Mouse (Mus musculus): ENCODE measurements around the gene Eif4g2. TPM values are rescaled to one million over a fixed set of nuclear protein-coding genes. Genes with fewer than 3 reads are reported as not detected.

Gene Eif4g2
- polyA plus RNA-seq, 1 experiment from 2014 or later = 833 TPM

GRCm38 (mm10) chr7:111080026-111080425 is 2.8 kb downstream of the Eif4g2 start:
- peaks cover 67% of the 10 kb centered on the region for H3K36me3 ChIP-seq (ENCODE audit: control insufficient read depth, insufficient read depth, low read length)
- WGBS = 84% methylated on average over 8 of the region's 8 CpGs

GRCm38 (mm10) chr7:111078271-111078670 is 4.6 kb downstream of the Eif4g2 start:
- ATAC-seq (replicated peaks; ENCODE audit: low FRiP score, low TSS enrichment, low read depth) = no peak
- H3K27ac ChIP-seq (ENCODE audit: low read depth) = no peak overlapping the region
- WGBS = 94% methylated on average over 4 of the region's 4 CpGs

More at GRCm38 (mm10) chr7:111080026-111080425, 2.8 kb downstream of the Eif4g2 start:
- Histone ChIP-seq H3K4me3 (ENCODE audit: low read depth, low read length) (peak overlapping the region; percentile 94), H3K9ac (ENCODE audit: low read length) (no peak overlapping the region), H3K27me3 (replicated peaks; ENCODE audit: control insufficient read depth, insufficient read depth, low read length) (no peaks in the 10 kb centered on the region), H3K4me1 (replicated peaks; ENCODE audit: control insufficient read depth, insufficient read depth, low read length) (peaks cover 20% of the 10 kb centered on the region), H3K4me2 (ENCODE audit: low read length) (peak overlapping the region; percentile 82), H3K9me3 (ENCODE audit: control insufficient read depth, low read length) (no peaks in the 10 kb centered on the region), H3K27ac (ENCODE audit: low read depth) (no peak overlapping the region)
- ATAC-seq (replicated peaks; ENCODE audit: low FRiP score, low TSS enrichment, low read depth) = no peak
- DNase-seq (ENCODE audit: low spot score) = no peak

DNA sequence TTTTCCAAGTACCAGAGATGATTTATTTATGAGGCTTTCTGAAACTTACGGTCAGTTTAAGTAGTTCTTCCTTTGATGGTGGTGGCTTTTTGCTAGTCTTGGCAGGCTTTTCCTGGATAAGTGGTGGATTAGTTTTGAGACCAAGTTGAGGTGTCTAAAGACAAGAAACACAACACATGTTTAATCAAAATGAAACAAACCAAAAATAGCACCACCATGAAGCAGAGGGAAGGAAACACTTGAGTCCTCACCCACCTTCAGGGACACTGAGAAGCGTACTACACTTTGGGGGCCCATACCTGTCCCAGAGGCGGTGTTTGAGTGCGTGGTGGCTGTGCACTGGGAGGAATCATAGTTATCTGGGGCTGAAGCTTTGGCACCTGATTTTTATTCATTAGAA is 7.5 kb downstream of the Eif4g2 start:
- H3K4me1 ChIP-seq (replicated peaks; ENCODE audit: control insufficient read depth, insufficient read depth, low read length) = peaks cover 13% of the 10 kb centered on the region
- H3K4me2 ChIP-seq (ENCODE audit: low read length) = no peak overlapping the region
- H3K4me3 ChIP-seq (ENCODE audit: low read depth, low read length) = no peak overlapping the region
- H3K27me3 ChIP-seq (replicated peaks; ENCODE audit: control insufficient read depth, insufficient read depth, low read length) = no peaks in the 10 kb centered on the region
- DNase-seq (ENCODE audit: low spot score) (no peak), ATAC-seq (replicated peaks; ENCODE audit: low FRiP score, low TSS enrichment, low read depth) (no peak)
- H3K9ac ChIP-seq (ENCODE audit: low read length) = no peak overlapping the region
- WGBS = 92% methylated on average over 4 of the region's 4 CpGs
- no peaks in the 10 kb centered on the region for H3K9me3 ChIP-seq (ENCODE audit: control insufficient read depth, low read length)
- peaks cover 99% of the 10 kb centered on the region for H3K36me3 ChIP-seq (ENCODE audit: control insufficient read depth, insufficient read depth, low read length)
- no peak overlapping the region for H3K27ac ChIP-seq (ENCODE audit: low read depth)

More at GRCm38 (mm10) chr7:111078271-111078670, 4.6 kb downstream of the Eif4g2 start:
- Histone ChIP-seq H3K36me3 (ENCODE audit: control insufficient read depth, insufficient read depth, low read length) (peaks cover 84% of the 10 kb centered on the region), H3K4me2 (ENCODE audit: low read length) (no peak overlapping the region), H3K4me3 (ENCODE audit: low read depth, low read length) (no peak overlapping the region), H3K4me1 (replicated peaks; ENCODE audit: control insufficient read depth, insufficient read depth, low read length) (peaks cover 20% of the 10 kb centered on the region), H3K9ac (ENCODE audit: low read length) (no peak overlapping the region), H3K27me3 (replicated peaks; ENCODE audit: control insufficient read depth, insufficient read depth, low read length) (no peaks in the 10 kb centered on the region), H3K9me3 (ENCODE audit: control insufficient read depth, low read length) (no peaks in the 10 kb centered on the region)
- no peak for DNase-seq (ENCODE audit: low spot score)

- 90% methylated on average over 4 of the region's 4 CpGs for WGBS
- no peak overlapping the region for H3K4me2 ChIP-seq (ENCODE audit: low read length)
These were observed 10.4 kb downstream of the Eif4g2 start for GRCm38 (mm10) chr7:111072410-111072809.

DNA sequence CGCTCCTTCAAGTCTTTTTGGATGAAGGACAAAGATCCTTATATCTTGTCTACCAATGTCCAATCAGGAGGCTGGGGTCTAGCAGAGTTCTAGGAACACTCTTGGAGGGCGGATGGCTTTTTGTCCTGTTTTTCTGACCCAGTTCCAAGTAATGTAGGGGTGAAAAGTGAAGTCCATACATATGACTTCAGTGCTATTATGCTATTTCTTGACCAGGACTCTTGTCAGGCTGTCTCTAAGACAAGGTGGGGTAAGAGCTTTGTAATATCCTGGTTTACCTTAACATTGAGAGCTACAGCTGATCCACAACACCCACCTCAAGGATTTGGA is 12.7 kb downstream of the Eif4g2 start:
- Histone ChIP-seq H3K4me1 (replicated peaks; ENCODE audit: control insufficient read depth, insufficient read depth, low read length) (no peaks in the 10 kb centered on the region), H3K4me2 (ENCODE audit: low read length) (no peak overlapping the region), H3K9ac (ENCODE audit: low read length) (no peak overlapping the region), H3K27ac (ENCODE audit: low read depth) (no peak overlapping the region), H3K4me3 (ENCODE audit: low read depth, low read length) (no peak overlapping the region), H3K9me3 (ENCODE audit: control insufficient read depth, low read length) (peaks cover 13% of the 10 kb centered on the region; the same call in 1 of the 2 replicates), H3K27me3 (replicated peaks; ENCODE audit: control insufficient read depth, insufficient read depth, low read length) (no peaks in the 10 kb centered on the region), H3K36me3 (ENCODE audit: control insufficient read depth, insufficient read depth, low read length) (peaks cover 73% of the 10 kb centered on the region)
- WGBS = 91% methylated on average over 2 of the region's 2 CpGs
- no peak for DNase-seq (ENCODE audit: low spot score)
- ATAC-seq (replicated peaks; ENCODE audit: low FRiP score, low TSS enrichment, low read depth) = peak; percentile 54; the same call in 1 of the 2 replicates

More at GRCm38 (mm10) chr7:111072410-111072809, 10.4 kb downstream of the Eif4g2 start:
- no peak for ATAC-seq (replicated peaks; ENCODE audit: low FRiP score, low TSS enrichment, low read depth)
- peaks cover 96% of the 10 kb centered on the region for H3K36me3 ChIP-seq (ENCODE audit: control insufficient read depth, insufficient read depth, low read length)
- no peak overlapping the region for H3K9ac ChIP-seq (ENCODE audit: low read length)
- H3K4me1 ChIP-seq (replicated peaks; ENCODE audit: control insufficient read depth, insufficient read depth, low read length) = no peaks in the 10 kb centered on the region
- no peaks in the 10 kb centered on the region for H3K27me3 ChIP-seq (replicated peaks; ENCODE audit: control insufficient read depth, insufficient read depth, low read length)
- no peak overlapping the region for H3K4me3 ChIP-seq (ENCODE audit: low read depth, low read length)
- H3K9me3 ChIP-seq (ENCODE audit: control insufficient read depth, low read length) = peaks cover 13% of the 10 kb centered on the region; the same call in 1 of the 2 replicates
- H3K27ac ChIP-seq (ENCODE audit: low read depth) = no peak overlapping the region
- DNase-seq (ENCODE audit: low spot score) = no peak

DNA sequence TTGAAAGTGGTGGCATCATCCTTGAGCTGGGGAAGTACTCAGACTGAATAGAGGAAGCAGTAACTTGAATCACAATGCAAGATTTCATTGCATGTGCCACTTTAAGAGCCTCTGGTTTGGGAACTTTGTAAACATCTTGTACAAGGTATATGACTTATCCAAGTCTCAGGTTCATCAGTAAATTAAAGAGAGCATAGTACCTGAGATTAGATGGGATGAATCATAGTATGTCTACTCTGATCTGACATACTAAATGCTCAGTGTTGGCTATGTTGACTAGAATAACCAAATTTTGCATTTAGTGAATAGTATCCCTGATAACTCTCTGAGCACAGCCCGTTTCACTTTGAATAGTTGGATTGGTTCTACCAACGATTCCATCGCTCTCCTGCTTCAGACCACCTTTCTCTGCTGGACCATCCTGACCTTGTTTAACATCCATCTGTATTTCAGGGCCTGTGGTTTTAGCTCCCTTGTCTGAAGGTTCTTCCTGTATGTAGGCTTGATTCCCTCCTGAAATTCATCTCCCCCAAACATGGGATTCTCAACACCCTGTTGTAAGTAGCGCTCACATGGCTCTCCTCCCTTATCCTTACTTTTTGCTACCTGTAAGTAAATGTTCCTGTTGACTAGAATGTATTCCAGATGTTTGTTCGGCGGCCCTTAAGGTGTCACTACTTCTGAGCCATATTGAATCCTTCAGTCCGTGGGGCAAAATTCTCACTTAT is 13.2 kb downstream of the Eif4g2 start:
- ATAC-seq (replicated peaks; ENCODE audit: low FRiP score, low TSS enrichment, low read depth) = peak; percentile 28; the same call in 1 of the 2 replicates
- 89% methylated on average over 7 of the region's 7 CpGs for WGBS
- H3K9ac ChIP-seq (ENCODE audit: low read length) = no peak overlapping the region

DNA sequence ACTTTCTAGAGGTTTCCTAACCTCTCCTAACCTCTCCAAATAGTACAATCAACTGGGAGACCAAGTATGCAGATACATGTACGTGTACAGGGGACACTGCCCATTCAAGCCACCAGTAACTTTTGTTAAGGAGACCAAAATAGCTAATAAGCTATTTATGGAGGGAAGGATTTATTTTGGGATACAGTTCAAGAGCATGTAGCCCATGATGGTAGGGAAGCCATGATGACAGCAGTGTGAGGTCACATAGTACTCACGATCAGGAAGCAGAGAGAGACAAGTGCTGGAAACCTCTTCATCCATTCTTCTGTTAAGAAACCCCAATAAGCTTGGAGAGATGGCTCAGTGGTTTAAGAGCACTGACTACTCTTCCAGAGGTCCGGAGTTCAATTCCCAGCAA is 14.6 kb downstream of the Eif4g2 start:
- H3K36me3 ChIP-seq (ENCODE audit: control insufficient read depth, insufficient read depth, low read length) = peaks cover 54% of the 10 kb centered on the region
- 97% methylated on average over 3 of the region's 3 CpGs for WGBS
- no peaks in the 10 kb centered on the region for H3K27me3 ChIP-seq (replicated peaks; ENCODE audit: control insufficient read depth, insufficient read depth, low read length)

More for the DNA sequence above, 13.2 kb downstream of the Eif4g2 start:
- Histone ChIP-seq H3K4me1 (replicated peaks; ENCODE audit: control insufficient read depth, insufficient read depth, low read length) (no peaks in the 10 kb centered on the region), H3K4me3 (ENCODE audit: low read depth, low read length) (no peak overlapping the region), H3K4me2 (ENCODE audit: low read length) (no peak overlapping the region), H3K27ac (ENCODE audit: low read depth) (no peak overlapping the region), H3K9me3 (ENCODE audit: control insufficient read depth, low read length) (peaks cover 13% of the 10 kb centered on the region; the same call in 1 of the 2 replicates), H3K27me3 (replicated peaks; ENCODE audit: control insufficient read depth, insufficient read depth, low read length) (no peaks in the 10 kb centered on the region), H3K36me3 (ENCODE audit: control insufficient read depth, insufficient read depth, low read length) (peaks cover 68% of the 10 kb centered on the region)
- DNase-seq (ENCODE audit: low spot score) = no peak

DNA sequence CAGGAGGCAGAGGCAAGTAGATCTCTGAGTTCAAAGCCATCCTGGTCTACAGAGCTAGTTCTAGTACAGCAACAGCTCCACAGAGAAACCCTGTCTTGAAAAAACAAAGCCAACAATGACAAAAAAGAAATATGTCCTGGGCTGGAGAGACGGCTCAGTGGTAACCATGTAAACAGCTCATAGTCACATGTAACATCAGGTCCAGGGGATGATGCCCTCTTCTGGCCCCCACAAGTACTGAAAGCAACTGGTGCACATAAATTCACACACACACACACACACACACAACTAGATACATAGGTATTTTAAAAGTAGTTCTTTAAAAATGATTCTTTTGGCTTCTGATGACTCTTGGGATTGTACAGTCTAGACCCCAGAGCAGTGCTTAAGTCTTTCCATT is 19.9 kb downstream of the Eif4g2 start:
- Histone ChIP-seq H3K9ac (ENCODE audit: low read length) (no peak overlapping the region), H3K9me3 (ENCODE audit: control insufficient read depth, low read length) (peaks cover 4% of the 10 kb centered on the region; the same call in 1 of the 2 replicates), H3K4me1 (replicated peaks; ENCODE audit: control insufficient read depth, insufficient read depth, low read length) (no peaks in the 10 kb centered on the region), H3K4me3 (ENCODE audit: low read depth, low read length) (no peak overlapping the region), H3K4me2 (ENCODE audit: low read length) (no peak overlapping the region), H3K27ac (ENCODE audit: low read depth) (no peak overlapping the region), H3K36me3 (ENCODE audit: control insufficient read depth, insufficient read depth, low read length) (peaks cover 5% of the 10 kb centered on the region), H3K27me3 (replicated peaks; ENCODE audit: control insufficient read depth, insufficient read depth, low read length) (no peaks in the 10 kb centered on the region)
- 96% methylated on average over 1 of the region's 1 CpGs for WGBS
- ATAC-seq (replicated peaks; ENCODE audit: low FRiP score, low TSS enrichment, low read depth) (no peak), DNase-seq (ENCODE audit: low spot score) (no peak)

More for the DNA sequence above, 14.6 kb downstream of the Eif4g2 start:
- no peak for ATAC-seq (replicated peaks; ENCODE audit: low FRiP score, low TSS enrichment, low read depth)
- no peaks in the 10 kb centered on the region for H3K4me1 ChIP-seq (replicated peaks; ENCODE audit: control insufficient read depth, insufficient read depth, low read length)
- no peak overlapping the region for H3K9ac ChIP-seq (ENCODE audit: low read length)
- H3K4me2 ChIP-seq (ENCODE audit: low read length) = no peak overlapping the region
- DNase-seq (ENCODE audit: low spot score) = no peak
- no peak overlapping the region for H3K4me3 ChIP-seq (ENCODE audit: low read depth, low read length)
- H3K9me3 ChIP-seq (ENCODE audit: control insufficient read depth, low read length) = peaks cover 13% of the 10 kb centered on the region; the same call in 1 of the 2 replicates
- no peak overlapping the region for H3K27ac ChIP-seq (ENCODE audit: low read depth)

DNA sequence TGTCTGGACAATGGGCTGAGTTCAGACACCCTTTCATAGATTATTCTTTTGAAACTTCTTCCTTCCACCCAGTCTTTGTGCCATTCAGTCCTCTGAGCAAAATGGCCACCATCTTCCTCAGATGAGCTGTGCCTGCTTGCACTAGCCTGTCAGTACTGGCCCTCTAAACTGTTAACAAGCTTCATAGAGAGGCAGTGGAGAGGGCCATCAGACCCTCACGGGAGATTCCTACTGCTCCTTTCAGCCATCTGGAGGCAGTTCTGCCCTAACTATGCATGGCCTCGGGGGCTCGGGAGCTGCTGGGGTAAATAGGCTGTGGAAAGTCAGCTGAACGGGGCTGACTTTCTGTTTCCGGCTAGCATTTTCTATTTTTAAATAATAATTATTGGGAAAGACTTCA is 23.3 kb downstream of the Eif4g2 start:
- ATAC-seq (replicated peaks; ENCODE audit: low FRiP score, low TSS enrichment, low read depth) (no peak), DNase-seq (ENCODE audit: low spot score) (no peak)
- H3K27me3 ChIP-seq (replicated peaks; ENCODE audit: control insufficient read depth, insufficient read depth, low read length) = no peaks in the 10 kb centered on the region

More for the DNA sequence above, 23.3 kb downstream of the Eif4g2 start:
- H3K4me3 ChIP-seq (ENCODE audit: low read depth, low read length) = no peak overlapping the region
- H3K4me2 ChIP-seq (ENCODE audit: low read length) = no peak overlapping the region
- no peak overlapping the region for H3K27ac ChIP-seq (ENCODE audit: low read depth)
- H3K36me3 ChIP-seq (ENCODE audit: control insufficient read depth, insufficient read depth, low read length) = peaks cover 19% of the 10 kb centered on the region
- no peak overlapping the region for H3K9ac ChIP-seq (ENCODE audit: low read length)
- WGBS = 72% methylated on average over 5 of the region's 5 CpGs
- no peaks in the 10 kb centered on the region for H3K4me1 ChIP-seq (replicated peaks; ENCODE audit: control insufficient read depth, insufficient read depth, low read length)
- H3K9me3 ChIP-seq (ENCODE audit: control insufficient read depth, low read length) = no peaks in the 10 kb centered on the region

Measured in intestine, embryonic 14.5 days (tissue).